Mouse (Mus musculus): ENCODE measurements around the gene Ggta1.

DNA sequence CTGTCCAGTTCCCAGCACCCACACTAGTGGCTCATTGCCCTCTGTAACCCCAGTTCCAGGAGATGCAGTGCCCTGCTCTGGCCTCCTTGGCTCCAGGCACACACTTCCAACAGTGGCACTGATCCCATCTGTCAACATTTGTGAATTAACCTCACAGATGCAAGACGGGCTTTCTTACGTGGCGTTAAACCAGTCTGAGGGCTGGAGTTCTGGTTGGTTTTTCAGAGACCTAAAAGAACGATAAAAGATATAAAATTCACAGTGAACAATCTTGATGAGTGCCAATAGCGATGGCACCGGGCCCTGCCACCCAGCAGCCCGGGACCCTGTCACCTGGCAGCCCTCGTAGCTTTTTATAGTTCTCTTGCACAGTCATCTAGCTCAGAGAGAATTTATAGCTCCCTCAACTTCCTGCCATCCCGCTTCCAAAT is 77.6 kb downstream of the Ggta1 start:
- TF ChIP-seq GABPA (IDR thresholded peaks at IDR 0.05; ENCODE audit: insufficient replicate concordance, low read depth, low read length) = no peak
- TF ChIP-seq POLR2A (IDR thresholded peaks at IDR 0.05; ENCODE audit: low read depth, low read length) = no peak
- TF ChIP-seq BHLHE40 (IDR thresholded peaks at IDR 0.05; ENCODE audit: low read depth, low read length) = no peak
- TF ChIP-seq CTCF (conservative IDR thresholded peaks at IDR 0.05 in 1 of 2, IDR thresholded peaks at IDR 0.05 in 1 of 2; ENCODE audit: low read depth in 2 of 2, low read length in 2 of 2) = no peak
- TF ChIP-seq EP300 (IDR thresholded peaks at IDR 0.05; ENCODE audit: low read length) = no peak
- TF ChIP-seq ZKSCAN1 (IDR thresholded peaks at IDR 0.05; ENCODE audit: borderline replicate concordance, low read depth, low read length) = no peak
- TF ChIP-seq E2F4 (IDR thresholded peaks at IDR 0.05; ENCODE audit: insufficient replicate concordance, low read depth, low read length) = no peak
- TF ChIP-seq HCFC1 (IDR thresholded peaks at IDR 0.05; ENCODE audit: low read depth, low read length) = no peak
- TF ChIP-seq POLR2AphosphoS2 (IDR thresholded peaks at IDR 0.05; ENCODE audit: low read depth, low read length) = no peak
- no peak for TF ChIP-seq IRF4 (IDR thresholded peaks at IDR 0.05; ENCODE audit: low read depth, low read length)
- no peak for TF ChIP-seq ZC3H11A (IDR thresholded peaks at IDR 0.05; ENCODE audit: low read depth, low read length)
- TF ChIP-seq RCOR1 (conservative IDR thresholded peaks at IDR 0.05; ENCODE audit: low read depth, low read length) = no peak

All from CH12.LX (cell line).